Mouse (Mus musculus) liver, postnatal 0 days (tissue): ENCODE measurements around the gene Igsf3.

ENCODE experiments used
- CTCF ChIP-seq: sonication (generic); IDR thresholded peaks from 2 replicates; pipeline ENCODE4 v1.5.1; 2016; ENCODE audit warnings: antibody characterized with exemption, low read depth
- EP300 ChIP-seq: IDR thresholded peaks from 2 replicates; pipeline ENCODE4 v1.6.1; 2016; ENCODE audit warnings: antibody characterized with exemption, low read depth, mild to moderate bottlenecking

- TF ChIP-seq CTCF (no peak), EP300 (no peak)
Observed at GRCm38 (mm10) chr3:101397422-101397821, 20.5 kb downstream of the Igsf3 start.
